Mouse (Mus musculus) erythroblast, embryonic 14.5 days (primary cell): ENCODE measurements around the gene Plcg2.

Source experiments
- GATA1 ChIP-seq: IDR thresholded peaks from 2 replicates; pipeline ENCODE4 v1.6.1; 2012; ENCODE audit warnings: low read length, inconsistent platforms, mixed read lengths
- TAL1 ChIP-seq: IDR thresholded peaks from 3 replicates; pipeline ENCODE4 v1.6.1; 2012; ENCODE audit warnings: low read length, inconsistent platforms, mixed read lengths

- TF ChIP-seq TAL1 = no peak
- TF ChIP-seq GATA1 = no peak
These were observed 28.1 kb downstream of the Plcg2 start for GRCm38 (mm10) chr8:117526185-117526584.
